Mouse (Mus musculus) stomach, embryonic 14.5 days (tissue): Measurements from ENCODE around the gene Foxl1. TPM values are rescaled to one million over a fixed set of nuclear protein-coding genes. Genes with fewer than 3 reads are reported as not detected.

Experiments used
- ATAC-seq: fragments of 200-750 bp; cut with Nextera tagmentation; 2 replicates; pipeline ENCODE4 v1.8.0; 2017; ENCODE audit warnings: low read depth, moderate TSS enrichment; ENCODE audit not compliant: insufficient number of reproducible peaks, insufficient read depth, low FRiP score
- H3K27ac ChIP-seq: fragments of 300-500 bp; sonication (generic); 2 replicates; pipeline ENCODE4 v1.5.1; 2014; ENCODE audit warnings: mild to moderate bottlenecking, low read length, moderate library complexity, mixed read lengths
- H3K27me3 ChIP-seq: fragments of 300-500 bp; sonication (generic); 2 replicates; pipeline ENCODE4 v1.6.1; 2014; ENCODE audit warnings: low read length, control low read depth, mixed read lengths; ENCODE audit not compliant: control insufficient read depth, insufficient read depth
- H3K36me3 ChIP-seq: fragments of 300-500 bp; sonication (generic); 2 replicates; pipeline ENCODE4 v1.6.1; 2014; ENCODE audit warnings: mild to moderate bottlenecking, control low read depth, low read length, moderate library complexity, mixed read lengths; ENCODE audit not compliant: control insufficient read depth, insufficient read depth
- H3K4me1 ChIP-seq: fragments of 300-500 bp; sonication (generic); 2 replicates; pipeline ENCODE4 v1.6.1; 2014; ENCODE audit warnings: low read length, control low read depth, mixed read lengths; ENCODE audit not compliant: control insufficient read depth, insufficient read depth
- H3K4me2 ChIP-seq: fragments of 300-500 bp; sonication (generic); replicated peaks from 2 replicates; pipeline ENCODE4 v1.6.1; 2014; ENCODE audit warnings: low read depth, low read length, control low read depth
- H3K4me3 ChIP-seq: fragments of 300-500 bp; sonication (generic); 2 replicates; pipeline ENCODE4 v1.5.1; 2014; ENCODE audit warnings: low read depth, low read length, control low read depth
- H3K9ac ChIP-seq: fragments of 300-500 bp; sonication (generic); replicated peaks from 2 replicates; pipeline ENCODE4 v1.6.1; 2014; ENCODE audit warnings: low read depth, mild to moderate bottlenecking, control low read depth, low read length, moderate library complexity, mixed read lengths
- H3K9me3 ChIP-seq: fragments of 300-500 bp; sonication (generic); 2 replicates; pipeline ENCODE4 v1.6.1; 2016; ENCODE audit warnings: low read depth, low read length, control low read depth; ENCODE audit not compliant: control insufficient read depth
- WGBS: fragments of 180-500 bp; shearing (Covaris S2); extraction: QIAGEN DNeasy Blood & Tissue Kit; methylation state at CpG from one replicate; pipeline ENCODE4 v1.1.7; 2014; 5-methylcytosine and 5-hydroxymethylcytosine counted together
- polyA plus RNA-seq: library from polyadenylated mRNA; unstranded; fragments of >200 nt; fragmentation: Nextera tagmentation; extraction: Ambion mirVana; gene quantifications from 2 replicates; pipeline ENCODE4 v1.2.1, GENCODE M21; 2014

Foxl1 gene
- polyA plus RNA-seq, 1 experiment from 2014 or later = 6.9 TPM

GRCm38 (mm10) chr8:121083093-121083935 is 44.4 kb upstream of the Foxl1 start:
- H3K27ac ChIP-seq = peak overlapping the region; percentile 99
- ATAC-seq = peak; percentile 75; the same call in 1 of the 2 replicates

GRCm38 (mm10) chr8:121083936-121084209 is 43.9 kb upstream of the Foxl1 start:
- ATAC-seq = peak; percentile 80
- Histone ChIP-seq H3K4me1 (peaks cover 3% of the 10 kb centered on the region; the same call in 1 of the 2 replicates), H3K9me3 (no peaks in the 10 kb centered on the region), H3K27ac (peak overlapping the region; percentile 99), H3K4me2 (peak overlapping the region; percentile 78), H3K4me3 (peak overlapping the region; percentile 69), H3K27me3 (peaks cover 17% of the 10 kb centered on the region; the same call in 1 of the 2 replicates), H3K9ac (peak overlapping the region; percentile 92), H3K36me3 (peaks cover 7% of the 10 kb centered on the region; the same call in 1 of the 2 replicates)
- WGBS = 3% methylated on average over 20 of the region's 27 CpGs

More at GRCm38 (mm10) chr8:121083093-121083935, 44.4 kb upstream of the Foxl1 start:
- Histone ChIP-seq H3K4me3 (peak overlapping the region; percentile 69), H3K4me2 (peak overlapping the region; percentile 78), H3K36me3 (peaks cover 4% of the 10 kb centered on the region; the same call in 1 of the 2 replicates), H3K4me1 (peaks cover 3% of the 10 kb centered on the region; the same call in 1 of the 2 replicates), H3K9me3 (no peaks in the 10 kb centered on the region), H3K9ac (peak overlapping the region; percentile 92), H3K27me3 (peaks cover 17% of the 10 kb centered on the region; the same call in 1 of the 2 replicates)
- under 1% methylated on average over 88 of the region's 89 CpGs for WGBS

GRCm38 (mm10) chr8:121084210-121084951 is 43.4 kb upstream of the Foxl1 start, which contains the start of gene Foxf1:
Foxf1 (plus strand) TSS chr8:121084386.
- peaks cover 15% of the 10 kb centered on the region for H3K27me3 ChIP-seq
- under 1% methylated on average over 45 of the region's 83 CpGs for WGBS
- H3K9ac ChIP-seq = peak within 1 kb of the TSS; percentile 92
- peak within 1 kb of the TSS; percentile 78 for H3K4me2 ChIP-seq
- peaks cover 8% of the 10 kb centered on the region; the same call in 1 of the 2 replicates for H3K36me3 ChIP-seq
- H3K27ac ChIP-seq = peak within 1 kb of the TSS; percentile 99
- peaks cover 3% of the 10 kb centered on the region; the same call in 1 of the 2 replicates for H3K4me1 ChIP-seq
- no peaks in the 10 kb centered on the region for H3K9me3 ChIP-seq
- no peak; the same call in 1 of the 2 replicates for ATAC-seq
- H3K4me3 ChIP-seq = peak within 1 kb of the TSS; percentile 69

- Histone ChIP-seq H3K9ac (peak overlapping the region; percentile 92), H3K4me3 (peak overlapping the region; percentile 69), H3K36me3 (peaks cover 8% of the 10 kb centered on the region; the same call in 1 of the 2 replicates), H3K4me2 (peak overlapping the region; percentile 78), H3K4me1 (peaks cover 3% of the 10 kb centered on the region; the same call in 1 of the 2 replicates), H3K27ac (peak overlapping the region; percentile 99), H3K9me3 (no peaks in the 10 kb centered on the region), H3K27me3 (peaks cover 16% of the 10 kb centered on the region)
- 3% methylated on average over 30 of the region's 30 CpGs for WGBS
- no peak for ATAC-seq
Measured at GRCm38 (mm10) chr8:121085011-121085410, 42.7 kb upstream of the Foxl1 start.

- Histone ChIP-seq H3K4me1 (peaks cover 4% of the 10 kb centered on the region; the same call in 1 of the 2 replicates), H3K27me3 (peaks cover 16% of the 10 kb centered on the region), H3K36me3 (peaks cover 8% of the 10 kb centered on the region; the same call in 1 of the 2 replicates), H3K4me2 (peak overlapping the region; percentile 78), H3K9ac (peak overlapping the region; percentile 92), H3K27ac (peak overlapping the region; percentile 99), H3K4me3 (peak overlapping the region; percentile 69), H3K9me3 (no peaks in the 10 kb centered on the region)
- WGBS = 32% methylated on average over 3 of the region's 3 CpGs
- ATAC-seq = no peak
Measured at GRCm38 (mm10) chr8:121085561-121085960, 42.2 kb upstream of the Foxl1 start.

- 19% methylated on average over 19 of the region's 19 CpGs for WGBS
- Histone ChIP-seq H3K27ac (peak overlapping the region; percentile 99), H3K9me3 (no peaks in the 10 kb centered on the region), H3K4me1 (peaks cover 5% of the 10 kb centered on the region), H3K9ac (peak overlapping the region; percentile 92), H3K4me2 (peak overlapping the region; percentile 78), H3K4me3 (peak overlapping the region; percentile 69), H3K36me3 (peaks cover 8% of the 10 kb centered on the region; the same call in 1 of the 2 replicates), H3K27me3 (peaks cover 19% of the 10 kb centered on the region)
- no peak for ATAC-seq
Measured at GRCm38 (mm10) chr8:121086004-121086900, 41.5 kb upstream of the Foxl1 start.

- 15% methylated on average over 8 of the region's 8 CpGs for WGBS
- Histone ChIP-seq H3K27ac (peak overlapping the region; percentile 75; the same call in 1 of the 2 replicates), H3K9me3 (no peaks in the 10 kb centered on the region), H3K27me3 (peaks cover 17% of the 10 kb centered on the region), H3K4me2 (peak overlapping the region; percentile 78), H3K36me3 (peaks cover 8% of the 10 kb centered on the region; the same call in 1 of the 2 replicates), H3K9ac (peak overlapping the region; percentile 92), H3K4me3 (peak overlapping the region; percentile 69), H3K4me1 (peaks cover 13% of the 10 kb centered on the region)
- no peak for ATAC-seq
Measured at GRCm38 (mm10) chr8:121088281-121088680, 39.5 kb upstream of the Foxl1 start.
